Mouse (Mus musculus) heart, adult 2 months (tissue): Measurements from ENCODE around the gene Helq.

Experiments
- CTCF ChIP-seq: fragments of 200-600 bp; IDR thresholded peaks from 2 replicates; pipeline ENCODE4 v1.8.1; 2022; ENCODE audit warnings: antibody characterized with exemption, mild to moderate bottlenecking, moderate library complexity
- EP300 ChIP-seq: fragments of 200-500 bp; IDR thresholded peaks from 2 replicates; pipeline ENCODE4 v1.6.1; 2011; ENCODE audit warnings: low read depth, low read length, control low read depth; ENCODE audit not compliant: insufficient read depth

GRCm38 (mm10) chr5:100826531-100826930 is 28.1 kb upstream of the Helq start:
- no peak for TF ChIP-seq CTCF
- no peak for TF ChIP-seq EP300
